Mouse (Mus musculus): ENCODE data around the gene Dvl2. TPM values are rescaled to one million over a fixed set of nuclear protein-coding genes. Genes with fewer than 3 reads are reported as not detected.
"Not testable (repeated sequence)": the region's sequence is repeated elsewhere in the genome, so short reads cannot be mapped to it uniquely, and the experiment has no call there.

Gene Dvl2
- polyA plus RNA-seq, 1 experiment from 2014 or later = 21.0 TPM

- no peak overlapping the region for H3K4me2 ChIP-seq (ENCODE audit: low read length)
- ATAC-seq = no peak
- no peaks in the 10 kb centered on the region for H3K9me3 ChIP-seq (ENCODE audit: control insufficient read depth, low read length)
- no peak overlapping the region for H3K4me3 ChIP-seq (ENCODE audit: low read length)
- H3K4me1 ChIP-seq (ENCODE audit: control insufficient read depth, insufficient read depth, low read depth, low read length) = peaks cover 18% of the 10 kb centered on the region
- H3K27me3 ChIP-seq (replicated peaks; ENCODE audit: control insufficient read depth, insufficient read depth, low read length) = no peaks in the 10 kb centered on the region
- H3K9ac ChIP-seq (ENCODE audit: low read depth, low read length) = no peak overlapping the region
- no peak overlapping the region for H3K27ac ChIP-seq (ENCODE audit: low read depth, low read length)
- H3K36me3 ChIP-seq (ENCODE audit: control insufficient read depth, insufficient read depth, low read length) = peaks cover 37% of the 10 kb centered on the region
- 56% methylated on average over 5 of the region's 5 CpGs for WGBS
Observed at GRCm38 (mm10) chr11:70014051-70014450, 13.7 kb downstream of the Dvl2 start.

DNA sequence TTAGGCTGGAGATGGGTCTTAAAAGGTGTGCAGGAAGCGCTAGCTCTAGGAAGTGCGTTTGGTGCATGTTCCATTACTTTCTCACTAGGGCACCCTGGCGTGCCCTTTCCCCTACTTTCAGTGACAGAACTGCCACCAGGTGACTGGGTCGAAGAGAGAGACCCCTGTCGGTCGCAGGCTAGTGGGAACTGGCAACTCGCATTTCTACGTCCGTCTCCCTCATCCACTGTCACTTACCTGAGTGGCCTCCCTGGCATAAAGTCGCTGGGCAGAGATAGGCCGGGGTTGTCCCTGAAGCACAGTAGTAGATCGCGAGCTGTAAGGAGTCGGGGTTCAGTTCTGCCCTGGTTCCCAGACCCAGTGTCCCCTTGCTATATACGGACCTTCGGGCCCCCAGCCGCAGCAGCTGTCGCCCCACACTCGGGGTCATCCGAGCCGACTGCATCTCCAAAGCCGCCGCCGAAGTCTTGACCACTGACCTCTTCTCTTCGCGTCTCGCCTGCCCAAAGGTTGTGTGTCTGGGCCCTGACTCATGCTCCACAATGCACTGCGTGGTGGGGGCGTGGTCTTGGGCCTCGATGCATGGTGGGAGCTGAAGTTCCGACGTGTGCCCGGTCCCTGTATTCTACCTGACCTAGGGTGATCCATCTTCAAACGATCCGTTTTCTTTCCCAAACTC, 14.6 kb downstream of the Dvl2 start, which contains the start of gene Acadvl:
TSS of gene Acadvl (minus strand) at position 532 of the 679 bp plus-strand sequence.
- WGBS = under 1% methylated on average over 35 of the region's 35 CpGs
- H3K9ac ChIP-seq (ENCODE audit: low read depth, low read length) = peak within 1 kb of the TSS; percentile 75
- H3K36me3 ChIP-seq (ENCODE audit: control insufficient read depth, insufficient read depth, low read length) = peaks cover 28% of the 10 kb centered on the region
- H3K27ac ChIP-seq (ENCODE audit: low read depth, low read length) = peak within 1 kb of the TSS; percentile 75
- no peaks in the 10 kb centered on the region for H3K27me3 ChIP-seq (replicated peaks; ENCODE audit: control insufficient read depth, insufficient read depth, low read length)
- H3K4me1 ChIP-seq (ENCODE audit: control insufficient read depth, insufficient read depth, low read depth, low read length) = peaks cover 27% of the 10 kb centered on the region
- peak; percentile 85 for ATAC-seq
- peak within 1 kb of the TSS; percentile 70 for H3K4me2 ChIP-seq (ENCODE audit: low read length)
- H3K9me3 ChIP-seq (ENCODE audit: control insufficient read depth, low read length) = no peaks in the 10 kb centered on the region
- H3K4me3 ChIP-seq (ENCODE audit: low read length) = peak within 1 kb of the TSS; percentile 54

DNA sequence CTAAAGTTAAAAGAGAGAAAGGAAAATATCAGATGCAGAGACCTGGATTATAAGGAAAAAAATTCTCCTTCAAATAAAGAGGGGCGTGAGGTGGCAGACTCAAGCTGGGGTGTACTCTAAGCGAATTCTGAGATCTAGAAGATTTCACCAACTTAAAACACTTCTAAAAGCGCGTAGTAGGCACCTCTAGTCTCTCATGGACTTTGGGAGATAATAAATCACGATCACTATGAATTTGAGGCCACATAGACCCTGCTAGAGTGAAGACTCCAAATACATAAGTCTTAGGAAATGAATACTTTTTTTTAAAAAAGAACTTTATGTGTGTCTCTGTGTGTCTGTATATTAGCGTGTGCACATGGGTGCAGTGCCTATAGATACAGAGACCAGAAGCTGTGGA, 15.3 kb downstream of the Dvl2 start:
- 62% methylated on average over 6 of the region's 6 CpGs for WGBS
- no peak overlapping the region for H3K9ac ChIP-seq (ENCODE audit: low read depth, low read length)

DNA sequence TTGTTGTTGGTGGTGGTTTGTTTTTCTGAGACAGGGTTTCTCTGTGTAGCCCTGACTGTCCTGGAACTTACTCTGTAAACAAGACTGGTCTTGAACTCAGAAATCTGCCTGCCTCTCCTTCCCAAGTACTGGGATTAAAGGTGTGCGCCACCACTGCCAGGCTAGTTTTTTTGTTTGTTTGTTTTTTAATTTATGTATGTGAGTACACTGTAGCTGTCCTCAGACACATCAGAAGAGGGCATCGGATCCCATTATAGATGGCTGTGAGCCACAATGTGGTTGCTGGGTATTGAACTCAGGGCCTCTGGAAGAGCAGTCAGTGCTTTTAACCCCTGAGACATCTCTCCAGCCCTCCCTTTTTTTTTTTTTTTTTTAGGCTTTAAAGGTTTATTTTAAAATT, 15.8 kb downstream of the Dvl2 start:
- H3K4me3 ChIP-seq (ENCODE audit: low read length); H3K4me2 ChIP-seq (ENCODE audit: low read length); H3K9ac ChIP-seq (ENCODE audit: low read depth, low read length); H3K27ac ChIP-seq (ENCODE audit: low read depth, low read length); H3K27me3 ChIP-seq (replicated peaks; ENCODE audit: control insufficient read depth, insufficient read depth, low read length); ATAC-seq; H3K9me3 ChIP-seq (ENCODE audit: control insufficient read depth, low read length): not testable (repeated sequence)
- Histone ChIP-seq H3K36me3 (ENCODE audit: control insufficient read depth, insufficient read depth, low read length) (peaks cover 17% of the 10 kb centered on the region), H3K4me1 (ENCODE audit: control insufficient read depth, insufficient read depth, low read depth, low read length) (peaks cover 35% of the 10 kb centered on the region)
- WGBS = 77% methylated on average over 2 of the region's 2 CpGs

More for the DNA sequence above, 15.3 kb downstream of the Dvl2 start:
- peaks cover 33% of the 10 kb centered on the region for H3K4me1 ChIP-seq (ENCODE audit: control insufficient read depth, insufficient read depth, low read depth, low read length)
- H3K27me3 ChIP-seq (replicated peaks; ENCODE audit: control insufficient read depth, insufficient read depth, low read length) = no peaks in the 10 kb centered on the region
- no peak overlapping the region for H3K27ac ChIP-seq (ENCODE audit: low read depth, low read length)
- no peaks in the 10 kb centered on the region for H3K9me3 ChIP-seq (ENCODE audit: control insufficient read depth, low read length)
- peak overlapping the region; percentile 70 for H3K4me2 ChIP-seq (ENCODE audit: low read length)
- H3K36me3 ChIP-seq (ENCODE audit: control insufficient read depth, insufficient read depth, low read length) = peaks cover 21% of the 10 kb centered on the region
- H3K4me3 ChIP-seq (ENCODE audit: low read length) = peak overlapping the region; percentile 54
- no peak for ATAC-seq

DNA sequence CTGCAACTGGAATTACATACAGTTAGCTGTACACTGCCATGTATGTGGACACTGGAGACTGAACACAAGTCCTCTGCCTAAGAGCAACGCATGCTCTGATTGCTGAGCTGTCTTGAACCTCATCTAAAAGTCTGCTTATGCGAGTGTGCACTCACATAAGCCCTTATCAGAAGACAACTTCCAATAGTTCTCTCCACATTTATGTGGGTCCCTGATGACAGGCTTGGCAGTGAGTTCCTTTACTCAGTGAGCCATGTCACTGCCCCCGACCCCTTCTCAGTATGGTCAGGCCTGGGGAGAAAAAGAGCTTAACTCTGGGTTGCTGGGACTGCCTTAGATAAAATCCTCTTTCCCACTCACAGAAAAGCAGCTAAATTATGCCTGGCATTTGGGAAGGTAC, 16.3 kb downstream of the Dvl2 start, which contains the start of gene Dlg4:
TSS of gene Dlg4 (plus strand) at position 274 of the 400 bp plus-strand sequence.
- Histone ChIP-seq H3K36me3 (ENCODE audit: control insufficient read depth, insufficient read depth, low read length) (peaks cover 15% of the 10 kb centered on the region), H3K4me1 (ENCODE audit: control insufficient read depth, insufficient read depth, low read depth, low read length) (peaks cover 35% of the 10 kb centered on the region), H3K27me3 (replicated peaks; ENCODE audit: control insufficient read depth, insufficient read depth, low read length) (no peaks in the 10 kb centered on the region), H3K27ac (ENCODE audit: low read depth, low read length) (peak within 1 kb of the TSS; percentile 96), H3K9me3 (ENCODE audit: control insufficient read depth, low read length) (no peaks in the 10 kb centered on the region), H3K4me3 (ENCODE audit: low read length) (peak within 1 kb of the TSS; percentile 77), H3K4me2 (ENCODE audit: low read length) (peak within 1 kb of the TSS; percentile 88), H3K9ac (ENCODE audit: low read depth, low read length) (peak within 1 kb of the TSS; percentile 92)
- WGBS = 79% methylated on average over 3 of the region's 3 CpGs
- no peak for ATAC-seq

DNA sequence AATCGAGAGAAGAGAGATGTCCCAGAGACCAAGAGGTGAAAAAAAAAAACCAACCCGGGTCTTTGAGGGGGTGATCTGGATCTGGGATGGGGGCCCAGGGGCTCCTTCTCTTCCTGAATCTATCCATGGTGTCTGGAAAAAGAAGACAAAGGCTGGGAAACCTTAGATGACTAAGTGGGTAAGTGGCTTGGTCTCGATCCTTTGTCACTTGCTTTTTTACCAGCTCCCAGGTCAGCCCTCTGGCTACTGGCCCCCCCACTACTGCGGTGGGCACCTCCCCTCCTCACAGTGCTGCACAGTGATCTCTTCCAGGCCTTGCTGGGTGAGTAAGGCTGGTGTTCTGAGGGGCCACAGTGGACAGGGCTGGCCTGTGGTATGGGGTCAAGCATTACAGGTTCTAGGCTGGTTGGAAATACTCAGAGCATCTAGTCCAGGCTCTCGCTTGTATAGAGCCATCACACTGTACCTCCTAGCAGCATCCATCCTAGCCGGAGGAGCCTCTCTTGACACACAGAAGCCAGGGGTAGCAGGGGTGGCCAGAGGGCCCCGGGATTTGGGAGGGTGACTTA, 16.9 kb downstream of the Dvl2 start:
- Histone ChIP-seq H3K27ac (ENCODE audit: low read depth, low read length) (peak overlapping the region; percentile 96), H3K9me3 (ENCODE audit: control insufficient read depth, low read length) (no peaks in the 10 kb centered on the region), H3K4me1 (ENCODE audit: control insufficient read depth, insufficient read depth, low read depth, low read length) (peaks cover 39% of the 10 kb centered on the region), H3K9ac (ENCODE audit: low read depth, low read length) (peak overlapping the region; percentile 92), H3K4me3 (ENCODE audit: low read length) (peak overlapping the region; percentile 77; the same call in 1 of the 2 replicates), H3K4me2 (ENCODE audit: low read length) (peak overlapping the region; percentile 88), H3K27me3 (replicated peaks; ENCODE audit: control insufficient read depth, insufficient read depth, low read length) (no peaks in the 10 kb centered on the region), H3K36me3 (ENCODE audit: control insufficient read depth, insufficient read depth, low read length) (peaks cover 10% of the 10 kb centered on the region)
- ATAC-seq = no peak
- WGBS = 43% methylated on average over 7 of the region's 7 CpGs

DNA sequence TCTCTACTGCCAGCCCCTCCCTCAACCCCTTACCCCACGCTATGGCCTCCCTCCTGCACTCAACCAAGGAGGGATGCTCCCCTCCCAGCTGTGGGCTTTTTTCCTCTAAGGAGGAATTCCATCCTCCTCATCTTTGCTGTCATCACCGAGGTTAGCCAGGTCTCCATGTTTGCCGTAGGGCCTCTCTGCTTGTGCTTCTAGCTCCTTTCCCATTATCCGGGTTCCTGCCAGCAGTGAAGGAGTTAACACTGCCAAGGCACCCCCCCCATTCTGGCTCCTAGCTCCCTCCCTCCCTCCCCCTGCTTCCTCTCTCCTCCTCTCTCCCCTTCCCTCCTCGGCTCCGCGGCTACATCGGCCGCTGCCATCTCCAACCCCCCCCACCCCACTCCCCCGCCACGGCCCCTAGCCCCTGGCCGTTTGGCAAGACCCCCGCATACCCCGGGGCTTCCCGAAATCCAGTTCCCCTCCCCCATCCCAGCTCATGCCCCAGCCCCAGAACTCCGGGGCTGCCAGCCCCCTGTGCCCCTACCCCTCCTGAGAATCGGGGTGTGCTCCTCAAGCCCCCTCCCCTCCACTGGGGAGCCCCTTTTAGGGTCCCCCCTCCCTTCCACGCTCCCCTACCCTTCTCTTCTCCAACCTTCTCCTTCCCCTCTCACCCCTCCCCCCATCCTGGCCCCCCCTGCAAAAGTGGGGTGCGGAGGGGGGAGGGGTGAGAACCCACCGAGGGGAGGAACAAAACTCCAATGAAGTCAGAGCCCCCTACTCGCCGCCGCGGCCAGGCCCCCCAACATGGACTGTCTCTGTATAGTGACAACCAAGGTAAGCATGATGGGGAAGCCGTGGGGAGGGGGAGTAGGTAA, 18.0 kb downstream of the Dvl2 start:
- H3K4me1 ChIP-seq (ENCODE audit: control insufficient read depth, insufficient read depth, low read depth, low read length) = peaks cover 50% of the 10 kb centered on the region
- peak overlapping the region; percentile 96 for H3K27ac ChIP-seq (ENCODE audit: low read depth, low read length)
- no peaks in the 10 kb centered on the region for H3K36me3 ChIP-seq (ENCODE audit: control insufficient read depth, insufficient read depth, low read length)
- WGBS = 1% methylated on average over 25 of the region's 25 CpGs
- H3K9me3 ChIP-seq (ENCODE audit: control insufficient read depth, low read length) = no peaks in the 10 kb centered on the region
- peak overlapping the region; percentile 92 for H3K9ac ChIP-seq (ENCODE audit: low read depth, low read length)
- H3K4me2 ChIP-seq (ENCODE audit: low read length) = peak overlapping the region; percentile 88
- ATAC-seq = no peak
- peak overlapping the region; percentile 77 for H3K4me3 ChIP-seq (ENCODE audit: low read length)
- no peaks in the 10 kb centered on the region for H3K27me3 ChIP-seq (replicated peaks; ENCODE audit: control insufficient read depth, insufficient read depth, low read length)

DNA sequence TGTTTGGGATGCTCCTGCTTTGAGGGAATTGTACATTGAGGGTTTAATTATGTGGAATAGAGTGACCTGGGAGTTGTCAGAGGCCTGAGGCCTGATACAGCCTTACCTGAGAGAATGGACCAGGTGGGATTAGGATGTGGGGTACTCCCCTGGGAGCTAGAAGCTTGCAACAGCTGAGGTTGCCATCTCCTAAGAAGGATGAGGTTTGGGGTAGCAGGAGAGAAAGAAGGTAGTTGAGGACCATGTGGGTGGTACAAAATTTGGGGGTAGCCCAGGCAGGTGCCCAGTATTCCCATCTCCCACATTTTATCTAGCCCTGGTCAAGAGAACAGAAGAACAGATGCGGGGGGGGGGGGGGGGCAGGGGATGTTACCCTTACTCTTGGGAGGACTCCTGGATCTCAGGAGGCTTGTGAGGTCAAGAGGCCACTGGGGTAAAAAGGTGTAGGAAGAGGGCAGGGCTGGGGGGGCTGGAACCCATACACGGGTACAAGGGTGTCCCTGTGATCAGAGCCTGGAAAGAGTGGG, 19.2 kb downstream of the Dvl2 start:
- H3K9ac ChIP-seq (ENCODE audit: low read depth, low read length) = peak overlapping the region; percentile 92
- 25% methylated on average over 2 of the region's 2 CpGs for WGBS
- H3K4me3 ChIP-seq (ENCODE audit: low read length) = peak overlapping the region; percentile 77
- ATAC-seq = no peak
- peaks cover 55% of the 10 kb centered on the region for H3K4me1 ChIP-seq (ENCODE audit: control insufficient read depth, insufficient read depth, low read depth, low read length)
- no peaks in the 10 kb centered on the region for H3K27me3 ChIP-seq (replicated peaks; ENCODE audit: control insufficient read depth, insufficient read depth, low read length)
- peak overlapping the region; percentile 88 for H3K4me2 ChIP-seq (ENCODE audit: low read length)
- H3K9me3 ChIP-seq (ENCODE audit: control insufficient read depth, low read length) = no peaks in the 10 kb centered on the region
- H3K36me3 ChIP-seq (ENCODE audit: control insufficient read depth, insufficient read depth, low read length) = no peaks in the 10 kb centered on the region
- H3K27ac ChIP-seq (ENCODE audit: low read depth, low read length) = peak overlapping the region; percentile 96
